Mouse (Mus musculus): ENCODE measurements around the gene Grm4.

The Grm4 gene

GRCm38 (mm10) chr17:27449757-27450330, 71.4 kb downstream of the Grm4 start:
- in situ Hi-C loops (cut with MboI) = no loop called here

- in situ Hi-C loops (cut with MboI) = no loop called here
Observed at GRCm38 (mm10) chr17:27448749-27449148, 72.5 kb downstream of the Grm4 start.

- in situ Hi-C loops (cut with MboI) = no loop called here
Observed at GRCm38 (mm10) chr17:27445364-27446075, 75.7 kb downstream of the Grm4 start.

- in situ Hi-C loops (cut with MboI) = no loop called here
Observed at GRCm38 (mm10) chr17:27442538-27443113, 78.6 kb downstream of the Grm4 start.

GRCm38 (mm10) chr17:27441778-27442177, 79.4 kb downstream of the Grm4 start:
- in situ Hi-C loops (cut with MboI) = no loop called here

- in situ Hi-C loops (cut with MboI) = no loop called here
Observed at GRCm38 (mm10) chr17:27435799-27436198, 85.4 kb downstream of the Grm4 start.

GRCm38 (mm10) chr17:27435225-27435624, 86.0 kb downstream of the Grm4 start:
- in situ Hi-C loops (cut with MboI) = no loop called here

GRCm38 (mm10) chr17:27434066-27434465, 87.1 kb downstream of the Grm4 start:
- in situ Hi-C loops (cut with MboI) = no loop called here

GRCm38 (mm10) chr17:27433179-27433680, 88.0 kb downstream of the Grm4 start:
- in situ Hi-C loops (cut with MboI) = no loop called here

GRCm38 (mm10) chr17:27432145-27432650, 89.0 kb downstream of the Grm4 start:
- in situ Hi-C loops (cut with MboI) = no loop called here

GRCm38 (mm10) chr17:27431049-27431839, 90.0 kb downstream of the Grm4 start:
- in situ Hi-C loops (cut with MboI) = no loop called here

- in situ Hi-C loops (cut with MboI) = no loop called here
Observed at GRCm38 (mm10) chr17:27429757-27430156, 91.4 kb downstream of the Grm4 start.

GRCm38 (mm10) chr17:27425016-27425415, 96.2 kb downstream of the Grm4 start:
- in situ Hi-C loops (cut with MboI) = no loop called here

- in situ Hi-C loops (cut with MboI) = no loop called here
Observed at GRCm38 (mm10) chr17:27424356-27424755, 96.8 kb downstream of the Grm4 start.

GRCm38 (mm10) chr17:27422726-27423381, 98.3 kb downstream of the Grm4 start:
- in situ Hi-C loops (cut with MboI) = no loop called here

- in situ Hi-C loops (cut with MboI) = no loop called here
Observed at GRCm38 (mm10) chr17:27422371-27422725, 98.9 kb downstream of the Grm4 start.

GRCm38 (mm10) chr17:27421837-27422236, 99.4 kb downstream of the Grm4 start:
- in situ Hi-C loops (cut with MboI) = no loop called here

GRCm38 (mm10) chr17:27409006-27409405, 112.2 kb downstream of the Grm4 start:
- in situ Hi-C loops (cut with MboI) = no loop called here

GRCm38 (mm10) chr17:27408531-27408930, 112.7 kb downstream of the Grm4 start:
- in situ Hi-C loops (cut with MboI) = no loop called here

- in situ Hi-C loops (cut with MboI) = no loop called here
Observed at GRCm38 (mm10) chr17:27406956-27407355, 114.2 kb downstream of the Grm4 start.

- in situ Hi-C loops (cut with MboI) = no loop called here
Observed at GRCm38 (mm10) chr17:27405376-27406024, 115.7 kb downstream of the Grm4 start.
